Mouse (Mus musculus): Measurements from ENCODE around the gene Vasp.

DNA sequence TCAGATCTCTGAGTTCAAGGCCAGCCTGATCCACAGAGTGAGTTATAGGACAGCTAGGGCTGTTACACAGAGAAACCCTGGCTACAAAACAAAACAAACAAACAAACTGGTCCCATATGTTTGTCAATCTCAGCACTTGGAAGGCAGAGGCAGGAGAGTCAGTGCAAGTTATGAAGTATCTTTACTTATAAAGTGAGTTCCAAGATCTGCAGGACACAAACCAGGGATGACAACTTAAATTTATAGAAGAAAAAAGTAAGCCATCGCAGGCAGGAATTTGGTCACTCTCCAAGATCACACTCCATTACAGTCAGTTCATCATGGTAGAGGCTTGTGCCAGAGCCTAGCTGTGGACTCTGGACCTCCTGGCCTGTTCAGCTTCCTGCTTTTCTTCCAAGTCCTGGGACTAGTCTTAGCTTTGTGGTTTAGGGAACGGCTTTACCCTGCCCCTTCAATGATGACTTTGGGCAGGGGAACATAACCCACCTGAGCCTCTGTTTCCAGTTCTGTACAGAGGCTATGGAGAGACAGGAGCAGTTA lies 41.5 kb downstream of the Vasp start:
- no peak for TF ChIP-seq GATA1 (IDR thresholded peaks at IDR 0.05; ENCODE audit: borderline replicate concordance, low read length)
- no peak for TF ChIP-seq FLI1 (IDR thresholded peaks at IDR 0.05; ENCODE audit: low read length)

All from megakaryocyte, embryonic 14.5 days (primary cell).